Mouse (Mus musculus): ENCODE measurements around the gene Cenpm.
A peak's percentile ranks its signal among the peaks of the same experiment; 100 is the strongest.

The Cenpm gene

GRCm38 (mm10) chr15:82244115-82244804 is at the start of gene Cenpm:
Cenpm (minus strand) TSS chr15:82244748.
- DNase-seq (ENCODE audit: extremely low spot score, low read depth, low spot score) = peak; percentile 61

- DNase-seq (ENCODE audit: extremely low spot score, low read depth, low spot score) = no peak
Observed at GRCm38 (mm10) chr15:82294059-82294458, 49.5 kb upstream of the Cenpm start.

DNA sequence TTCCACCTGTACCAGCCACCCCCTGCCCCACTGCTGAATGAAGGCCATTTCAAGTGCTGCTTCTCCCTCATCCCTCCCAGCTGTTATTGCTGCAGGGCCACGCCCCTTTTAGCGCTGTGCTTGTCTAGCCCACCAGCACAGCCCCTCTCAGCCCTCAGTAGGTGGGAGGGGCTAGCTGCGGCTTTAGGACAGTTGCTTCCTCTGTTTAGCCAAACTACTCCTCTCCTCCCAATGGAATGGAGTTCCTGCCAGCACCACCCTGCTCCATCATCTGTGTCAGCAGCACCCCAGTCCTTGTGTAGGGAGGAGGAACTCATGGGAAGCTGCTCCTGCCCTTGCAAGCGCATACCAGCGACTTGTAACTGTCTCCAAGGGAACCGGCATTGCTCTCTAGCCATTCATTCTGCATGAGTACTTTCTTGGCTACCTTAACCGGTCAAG is 48.7 kb upstream of the Cenpm start:
- no peak for DNase-seq (ENCODE audit: extremely low spot score, low read depth, low spot score)

DNA sequence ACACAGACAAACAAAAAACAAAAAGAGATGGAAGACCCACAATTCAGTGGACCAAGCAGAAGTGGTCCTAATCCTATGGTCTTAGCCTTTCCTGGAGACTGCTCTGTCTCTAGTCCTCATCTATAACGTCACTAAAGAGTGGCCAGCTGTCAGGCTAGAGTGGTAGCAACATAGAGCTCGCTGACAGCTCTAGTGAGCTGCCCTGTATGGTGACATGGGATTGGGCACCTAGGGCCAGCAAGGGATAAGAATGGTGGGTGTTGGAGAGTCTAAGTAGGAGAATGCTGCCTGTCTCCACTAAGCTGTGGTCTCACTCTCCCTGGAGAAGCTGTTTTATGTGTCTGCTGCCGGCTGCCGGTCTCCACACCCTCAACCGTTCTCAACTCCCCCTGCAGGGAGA is 48.3 kb upstream of the Cenpm start:
- no peak for DNase-seq (ENCODE audit: extremely low spot score, low read depth, low spot score)

- no peak for DNase-seq (ENCODE audit: extremely low spot score, low read depth, low spot score)
Observed at GRCm38 (mm10) chr15:82290252-82290651, 45.7 kb upstream of the Cenpm start.

GRCm38 (mm10) chr15:82286157-82286556 is 41.6 kb upstream of the Cenpm start:
- DNase-seq (ENCODE audit: extremely low spot score, low read depth, low spot score) = no peak

GRCm38 (mm10) chr15:82280638-82281037 is 36.1 kb upstream of the Cenpm start:
- DNase-seq (ENCODE audit: extremely low spot score, low read depth, low spot score) = no peak

- no peak for DNase-seq (ENCODE audit: extremely low spot score, low read depth, low spot score)
Observed at GRCm38 (mm10) chr15:82277591-82277990, 33.0 kb upstream of the Cenpm start.

DNA sequence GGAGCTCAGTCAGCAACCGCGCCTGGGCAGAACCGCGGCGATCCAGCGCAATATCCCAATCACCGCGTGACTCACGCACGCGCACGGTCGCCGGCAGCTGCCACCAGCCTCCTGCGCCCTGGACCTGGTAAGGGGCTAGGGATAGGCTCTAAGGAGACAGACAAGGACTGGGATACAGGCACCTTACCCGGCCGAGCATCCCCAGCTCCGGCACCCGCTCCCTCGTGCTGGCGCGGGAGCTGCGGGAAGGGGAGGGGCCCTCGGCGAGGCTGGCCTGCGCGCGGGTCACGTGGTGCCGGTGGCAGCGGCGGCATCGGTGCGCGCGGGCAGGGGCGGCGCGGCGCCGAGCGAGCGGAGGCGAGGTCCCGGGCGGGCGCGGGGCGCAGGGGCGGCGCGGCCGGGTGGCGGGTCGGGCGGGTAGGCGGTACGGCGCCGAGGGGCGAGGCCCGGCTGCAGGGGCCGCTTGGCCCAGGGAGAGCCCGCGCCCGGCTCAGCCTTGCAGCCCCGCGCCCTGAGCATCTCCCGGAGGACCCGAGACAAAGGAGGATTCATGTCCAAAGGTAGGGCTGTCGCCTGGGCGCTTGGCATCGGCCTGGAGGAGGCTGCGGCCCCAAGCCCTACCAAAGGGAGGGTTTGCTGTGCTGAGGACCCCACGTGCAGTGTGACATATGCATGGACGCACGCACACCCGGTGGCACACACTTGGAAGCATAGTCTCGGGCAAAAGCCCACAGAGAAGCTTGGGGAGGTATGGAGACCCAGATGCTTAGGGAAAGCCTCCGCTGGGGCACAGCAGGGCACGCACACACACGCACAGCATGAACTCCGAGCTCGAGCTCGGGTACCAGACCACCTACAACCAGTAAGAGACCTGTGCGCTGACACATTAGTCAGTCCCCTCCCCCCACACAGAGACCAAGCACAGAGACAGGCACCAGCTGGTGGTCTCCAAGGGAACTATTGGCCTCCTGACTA is 30.7 kb upstream of the Cenpm start:
- DNase-seq (ENCODE audit: extremely low spot score, low read depth, low spot score) = no peak

- DNase-seq (ENCODE audit: extremely low spot score, low read depth, low spot score) = no peak
Observed at GRCm38 (mm10) chr15:82274593-82274926, 30.0 kb upstream of the Cenpm start, which contains the start of gene Sept3. Sept3 (plus strand) TSS chr15:82274893.

- no peak for DNase-seq (ENCODE audit: extremely low spot score, low read depth, low spot score)
Observed at GRCm38 (mm10) chr15:82272295-82272694, 27.7 kb upstream of the Cenpm start.

GRCm38 (mm10) chr15:82271201-82271600 is 26.7 kb upstream of the Cenpm start:
- DNase-seq (ENCODE audit: extremely low spot score, low read depth, low spot score) = peak; percentile 41

GRCm38 (mm10) chr15:82268783-82269182 is 24.2 kb upstream of the Cenpm start:
- DNase-seq (ENCODE audit: extremely low spot score, low read depth, low spot score) = no peak

GRCm38 (mm10) chr15:82268185-82268584 is 23.6 kb upstream of the Cenpm start:
- DNase-seq (ENCODE audit: extremely low spot score, low read depth, low spot score) = no peak

DNA sequence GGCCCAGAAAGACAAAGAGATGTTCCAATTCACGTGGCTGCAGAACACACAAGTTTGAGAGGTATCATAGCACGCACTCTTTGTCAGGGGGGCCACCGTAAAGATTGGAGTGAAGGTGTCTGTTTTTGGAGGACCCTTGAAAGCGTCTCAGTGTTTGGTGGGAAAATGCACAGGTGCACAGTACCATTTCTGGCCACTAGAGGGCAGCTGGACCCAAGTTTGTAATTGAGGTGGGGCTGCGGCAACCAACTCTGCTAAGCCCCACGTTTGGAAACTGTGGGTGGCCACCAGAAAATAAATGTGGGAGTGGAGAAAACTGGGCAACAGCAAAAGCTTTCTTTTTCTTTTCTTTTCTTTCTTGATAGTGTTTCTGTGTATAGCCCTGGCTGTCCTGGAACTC is 21.8 kb upstream of the Cenpm start:
- DNase-seq (ENCODE audit: extremely low spot score, low read depth, low spot score) = no peak

DNA sequence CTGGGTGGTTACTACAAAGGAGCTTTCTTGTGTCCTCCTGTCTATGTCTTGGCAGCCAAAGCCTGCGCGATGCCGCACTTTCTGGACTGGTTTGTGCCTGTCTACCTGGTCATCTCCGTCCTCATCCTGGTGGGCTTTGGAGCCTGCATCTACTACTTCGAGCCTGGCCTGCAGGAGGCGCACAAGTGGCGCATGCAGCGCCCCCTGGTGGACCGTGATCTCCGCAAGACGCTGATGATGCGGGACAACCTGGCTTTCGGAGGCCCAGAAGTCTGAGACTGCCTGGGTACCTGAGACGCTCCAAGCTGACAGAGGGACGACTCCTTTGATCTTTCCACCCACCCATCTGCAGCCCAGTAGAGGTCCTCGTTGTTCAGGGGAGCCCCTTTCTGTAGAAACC is 15.0 kb upstream of the Cenpm start:
- DNase-seq (ENCODE audit: extremely low spot score, low read depth, low spot score) = peak; percentile 60

- DNase-seq (ENCODE audit: extremely low spot score, low read depth, low spot score) = no peak
Observed at GRCm38 (mm10) chr15:82255944-82256383, 11.4 kb upstream of the Cenpm start.

DNA sequence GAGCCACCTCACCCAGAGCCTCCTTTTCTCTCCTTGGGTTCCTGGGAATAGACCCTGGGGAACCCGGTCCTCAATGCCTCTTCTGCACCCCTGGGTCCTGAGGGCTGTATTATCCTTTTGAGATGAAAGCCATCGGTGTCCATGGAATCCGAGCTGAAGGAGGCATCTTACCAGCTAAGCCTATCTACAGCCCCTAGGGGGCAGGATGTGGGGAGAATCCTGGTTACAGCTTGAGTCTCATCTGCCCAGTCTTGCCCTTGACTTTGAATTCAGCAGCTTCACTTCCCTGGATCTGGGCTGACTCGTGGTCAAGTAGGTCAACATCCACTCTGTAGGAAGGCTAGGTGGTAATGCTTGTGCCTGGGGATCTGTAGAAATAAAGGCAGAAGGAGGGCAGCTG is 10.7 kb upstream of the Cenpm start:
- no peak for DNase-seq (ENCODE audit: extremely low spot score, low read depth, low spot score)

- DNase-seq (ENCODE audit: extremely low spot score, low read depth, low spot score) = no peak
Observed at GRCm38 (mm10) chr15:82252097-82252496, 7.5 kb upstream of the Cenpm start, which contains the start of gene 1500009C09Rik. 1500009C09Rik (plus strand) TSS chr15:82252397.

GRCm38 (mm10) chr15:82251579-82251978 is 7.0 kb upstream of the Cenpm start:
- DNase-seq (ENCODE audit: extremely low spot score, low read depth, low spot score) = no peak

DNA sequence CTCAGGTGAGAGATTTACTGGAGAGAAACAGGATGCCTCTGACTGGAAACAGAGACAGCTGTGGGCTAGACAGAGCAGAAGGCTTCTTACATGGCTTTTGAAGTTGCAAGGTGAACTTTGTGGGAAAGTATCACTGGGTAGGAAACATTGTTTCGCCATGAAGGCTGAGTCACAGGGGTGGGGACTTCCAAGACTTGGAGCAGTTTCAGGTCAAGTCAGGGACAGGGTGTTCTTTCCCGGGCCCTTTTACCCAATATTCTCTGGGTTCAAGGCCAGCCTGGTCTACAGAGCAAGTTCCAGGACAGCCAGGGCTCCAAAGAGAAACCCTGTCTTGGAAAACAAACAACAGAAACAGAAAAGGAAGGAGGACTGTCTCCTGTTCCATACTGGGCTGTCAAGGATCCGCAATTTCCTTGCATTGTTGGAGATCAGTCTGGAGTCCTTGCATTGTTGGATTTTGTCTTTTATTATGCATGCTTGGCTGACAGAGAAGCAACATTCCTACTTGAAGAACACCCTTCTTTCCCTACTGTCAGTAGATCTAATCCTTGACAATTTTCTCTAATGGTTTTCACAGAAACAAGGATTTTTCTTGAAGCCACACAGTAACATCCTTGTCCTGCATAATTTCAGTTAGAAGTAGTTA is 2.7 kb upstream of the Cenpm start:
- DNase-seq (ENCODE audit: extremely low spot score, low read depth, low spot score) = no peak

Measured in hindlimb bud, embryonic 11.5 days (tissue).